Mouse (Mus musculus) limb, embryonic 14.5 days (tissue): ENCODE results near the gene Evl. TPM values are rescaled to one million over a fixed set of nuclear protein-coding genes. Genes with fewer than 3 reads are reported as not detected.

Experiments used
- ATAC-seq: fragments of 200-750 bp; cut with Nextera tagmentation; 2 replicates; pipeline ENCODE4 v1.8.0; 2017; ENCODE audit warnings: low read depth, moderate number of reproducible peaks, moderate TSS enrichment; ENCODE audit not compliant: low FRiP score
- DNase-seq: peaks from one replicate; pipeline ENCODE4 v3.0.0-alpha.2; 2015; ENCODE audit warnings: low spot score
- H3K27ac ChIP-seq: fragments of 300-500 bp; sonication (generic); replicated peaks from 2 replicates; pipeline ENCODE4 v1.5.1; 2014; ENCODE audit warnings: low read depth, mild to moderate bottlenecking, low read length, moderate library complexity, mixed read lengths
- H3K27me3 ChIP-seq: fragments of 300-500 bp; sonication (generic); 2 replicates; pipeline ENCODE4 v1.6.1; 2014; ENCODE audit warnings: low read length, mixed read lengths; ENCODE audit not compliant: control insufficient read depth, insufficient read depth
- H3K36me3 ChIP-seq: fragments of 300-500 bp; sonication (generic); 2 replicates; pipeline ENCODE4 v1.6.1; 2014; ENCODE audit warnings: mild to moderate bottlenecking, low read length, moderate library complexity, mixed read lengths; ENCODE audit not compliant: control insufficient read depth, insufficient read depth
- H3K4me1 ChIP-seq: fragments of 300-500 bp; sonication (generic); 2 replicates; pipeline ENCODE4 v1.6.1; 2014; ENCODE audit warnings: antibody characterized with exemption, low read length, mixed read lengths; ENCODE audit not compliant: control insufficient read depth, insufficient read depth
- H3K4me2 ChIP-seq: fragments of 300-500 bp; sonication (generic); replicated peaks from 2 replicates; pipeline ENCODE4 v1.6.1; 2014; ENCODE audit warnings: low read depth, mild to moderate bottlenecking, low read length, moderate library complexity; ENCODE audit not compliant: severe bottlenecking
- H3K4me3 ChIP-seq: fragments of 300-500 bp; sonication (generic); replicated peaks from 2 replicates; pipeline ENCODE4 v1.5.1; 2014; ENCODE audit warnings: low read length
- H3K9ac ChIP-seq: fragments of 300-500 bp; sonication (generic); 2 replicates; pipeline ENCODE4 v1.6.1; 2014; ENCODE audit warnings: mild to moderate bottlenecking, low read depth, low read length, moderate library complexity; ENCODE audit not compliant: severe bottlenecking
- H3K9me3 ChIP-seq: fragments of 300-500 bp; sonication (generic); 2 replicates; pipeline ENCODE4 v1.6.1; 2016; ENCODE audit warnings: low read length; ENCODE audit not compliant: control insufficient read depth
- POLR2A ChIP-seq: fragments of 200-500 bp; IDR thresholded peaks from 2 replicates; pipeline ENCODE4 v1.8.0; 2012; ENCODE audit warnings: inconsistent platforms, mild to moderate bottlenecking, moderate library complexity, borderline replicate concordance; ENCODE audit not compliant: insufficient read depth, insufficient read length; ENCODE audit errors: extremely low read depth
- WGBS: fragments of 180-500 bp; shearing (Covaris S2); extraction: QIAGEN DNeasy Blood & Tissue Kit; methylation state at CpG from one replicate; pipeline ENCODE4 v1.1.7; 2014; 5-methylcytosine and 5-hydroxymethylcytosine counted together
- polyA plus RNA-seq, 2 experiments: library from polyadenylated mRNA; depleted of rRNA in 1 of 2; stranded (reverse) in 1 of 2; unstranded in 1 of 2; fragments of >200 nt; fragmentation: Nextera tagmentation in 1 of 2; extraction: Ambion mirVana in 1 of 2; gene quantifications; 2 replicates each; pipeline versions ENCODE4 v1.2.1 to v1.2.3; 2012 to 2014

The Evl gene
- polyA plus RNA-seq, 2 experiments: 82.3 to 181 TPM

GRCm38 (mm10) chr12:108590131-108590530 is 35.6 kb downstream of the Evl start:
- Histone ChIP-seq H3K27me3 (no peaks in the 10 kb centered on the region), H3K27ac (no peak overlapping the region), H3K9me3 (no peaks in the 10 kb centered on the region), H3K9ac (no peak overlapping the region), H3K36me3 (peaks cover 6% of the 10 kb centered on the region; the same call in 1 of the 2 replicates), H3K4me1 (no peaks in the 10 kb centered on the region), H3K4me3 (no peak overlapping the region), H3K4me2 (no peak overlapping the region)
- no peak for TF ChIP-seq POLR2A
- ATAC-seq: no peak
- WGBS: 92% methylated on average over 2 of the region's 2 CpGs
- no peak for DNase-seq

GRCm38 (mm10) chr12:108591586-108591985 is 37.1 kb downstream of the Evl start:
- DNase-seq (no peak), ATAC-seq (no peak)
- Histone ChIP-seq H3K9me3 (no peaks in the 10 kb centered on the region), H3K4me1 (no peaks in the 10 kb centered on the region), H3K36me3 (peaks cover 6% of the 10 kb centered on the region; the same call in 1 of the 2 replicates), H3K9ac (no peak overlapping the region), H3K27me3 (no peaks in the 10 kb centered on the region), H3K4me3 (no peak overlapping the region), H3K4me2 (no peak overlapping the region), H3K27ac (no peak overlapping the region)
- WGBS: 72% methylated on average over 5 of the region's 5 CpGs
- TF ChIP-seq POLR2A: no peak

GRCm38 (mm10) chr12:108592866-108593265 is 38.3 kb downstream of the Evl start:
- ATAC-seq (no peak), DNase-seq (no peak)
- peaks cover 6% of the 10 kb centered on the region for H3K36me3 ChIP-seq
- no peaks in the 10 kb centered on the region for H3K4me1 ChIP-seq
- H3K27ac ChIP-seq: no peak overlapping the region
- H3K9me3 ChIP-seq: no peaks in the 10 kb centered on the region
- H3K4me2 ChIP-seq: no peak overlapping the region
- no peak for TF ChIP-seq POLR2A
- no peaks in the 10 kb centered on the region for H3K27me3 ChIP-seq
- H3K9ac ChIP-seq: no peak overlapping the region
- WGBS: 88% methylated on average over 6 of the region's 6 CpGs
- H3K4me3 ChIP-seq: no peak overlapping the region

GRCm38 (mm10) chr12:108600864-108601263 is 46.3 kb downstream of the Evl start:
- ATAC-seq (no peak), DNase-seq (no peak)
- H3K27ac ChIP-seq: no peak overlapping the region
- H3K9me3 ChIP-seq: no peaks in the 10 kb centered on the region
- TF ChIP-seq POLR2A: no peak
- H3K27me3 ChIP-seq: no peaks in the 10 kb centered on the region
- peaks cover 6% of the 10 kb centered on the region; the same call in 1 of the 2 replicates for H3K4me1 ChIP-seq
- no peak overlapping the region for H3K4me3 ChIP-seq
- 86% methylated on average over 4 of the region's 4 CpGs for WGBS
- H3K4me2 ChIP-seq: no peak overlapping the region
- peaks cover 6% of the 10 kb centered on the region; the same call in 1 of the 2 replicates for H3K36me3 ChIP-seq
- H3K9ac ChIP-seq: no peak overlapping the region

GRCm38 (mm10) chr12:108601326-108601725 is 46.8 kb downstream of the Evl start:
- H3K9me3 ChIP-seq: no peaks in the 10 kb centered on the region
- WGBS: 85% methylated on average over 8 of the region's 8 CpGs
- H3K4me3 ChIP-seq: no peak overlapping the region
- H3K36me3 ChIP-seq: peaks cover 6% of the 10 kb centered on the region; the same call in 1 of the 2 replicates
- no peak overlapping the region for H3K27ac ChIP-seq
- no peak for ATAC-seq
- no peaks in the 10 kb centered on the region for H3K27me3 ChIP-seq
- DNase-seq: no peak
- peaks cover 6% of the 10 kb centered on the region; the same call in 1 of the 2 replicates for H3K4me1 ChIP-seq
- no peak overlapping the region for H3K4me2 ChIP-seq
- no peak for TF ChIP-seq POLR2A
- no peak overlapping the region for H3K9ac ChIP-seq

- H3K36me3 ChIP-seq: no peaks in the 10 kb centered on the region
- TF ChIP-seq POLR2A: no peak
Observed at GRCm38 (mm10) chr12:108604546-108604945, 50.0 kb downstream of the Evl start.

More at GRCm38 (mm10) chr12:108604546-108604945, 50.0 kb downstream of the Evl start:
- no peak overlapping the region for H3K4me3 ChIP-seq
- H3K9ac ChIP-seq: no peak overlapping the region
- H3K27me3 ChIP-seq: no peaks in the 10 kb centered on the region
- no peaks in the 10 kb centered on the region for H3K9me3 ChIP-seq
- no peak overlapping the region for H3K4me2 ChIP-seq
- ATAC-seq (no peak), DNase-seq (no peak)
- H3K27ac ChIP-seq: no peak overlapping the region
- peaks cover 6% of the 10 kb centered on the region; the same call in 1 of the 2 replicates for H3K4me1 ChIP-seq
